Mouse (Mus musculus) intestine, embryonic 16.5 days (tissue): ENCODE measurements around the gene Dok5. TPM values are rescaled to one million over a fixed set of nuclear protein-coding genes. Genes with fewer than 3 reads are reported as not detected.
A peak's percentile ranks its signal among the peaks of the same experiment; 100 is the strongest.

ENCODE experiments used
- ATAC-seq: fragments of 200-750 bp; cut with Nextera tagmentation; 2 replicates; pipeline ENCODE4 v1.8.0; 2017; ENCODE audit warnings: moderate TSS enrichment, moderate library complexity
- H3K27ac ChIP-seq: fragments of 300-500 bp; sonication (generic); 2 replicates; pipeline ENCODE4 v1.5.1; 2014; ENCODE audit warnings: mild to moderate bottlenecking, low read length
- H3K27me3 ChIP-seq: fragments of 300-500 bp; sonication (generic); replicated peaks from 2 replicates; pipeline ENCODE4 v1.6.1; 2014; ENCODE audit warnings: low read length, control low read depth, mixed read lengths; ENCODE audit not compliant: control insufficient read depth, insufficient read depth
- H3K36me3 ChIP-seq: fragments of 300-500 bp; sonication (generic); 2 replicates; pipeline ENCODE4 v1.6.1; 2014; ENCODE audit warnings: low read length, control low read depth; ENCODE audit not compliant: control insufficient read depth, insufficient read depth
- H3K4me1 ChIP-seq: fragments of 300-500 bp; sonication (generic); 2 replicates; pipeline ENCODE4 v1.6.1; 2014; ENCODE audit warnings: low read length, control low read depth, mixed read lengths; ENCODE audit not compliant: control insufficient read depth, insufficient read depth
- H3K4me2 ChIP-seq: fragments of 300-500 bp; sonication (generic); 2 replicates; pipeline ENCODE4 v1.6.1; 2014; ENCODE audit warnings: low read depth, low read length, control low read depth
- H3K4me3 ChIP-seq: fragments of 300-500 bp; sonication (generic); 2 replicates; pipeline ENCODE4 v1.5.1; 2014; ENCODE audit warnings: mild to moderate bottlenecking, low read length
- H3K9ac ChIP-seq: fragments of 300-500 bp; sonication (generic); 2 replicates; pipeline ENCODE4 v1.6.1; 2014; ENCODE audit warnings: low read depth, low read length
- H3K9me3 ChIP-seq: fragments of 300-500 bp; sonication (generic); 2 replicates; pipeline ENCODE4 v1.6.1; 2016; ENCODE audit warnings: low read length, control low read depth; ENCODE audit not compliant: control insufficient read depth
- WGBS: fragments of 180-500 bp; shearing (Covaris S2); extraction: QIAGEN DNeasy Blood & Tissue Kit; methylation state at CpG from one replicate; pipeline ENCODE4 v1.1.7; 2014; 5-methylcytosine and 5-hydroxymethylcytosine counted together
- polyA plus RNA-seq: library from polyadenylated mRNA; unstranded; fragments of >200 nt; fragmentation: Nextera tagmentation; extraction: Ambion mirVana; gene quantifications from 2 replicates; pipeline ENCODE4 v1.2.1, GENCODE M21; 2015

Gene Dok5
- polyA plus RNA-seq, 1 experiment from 2014 or later = 1.8 TPM

DNA sequence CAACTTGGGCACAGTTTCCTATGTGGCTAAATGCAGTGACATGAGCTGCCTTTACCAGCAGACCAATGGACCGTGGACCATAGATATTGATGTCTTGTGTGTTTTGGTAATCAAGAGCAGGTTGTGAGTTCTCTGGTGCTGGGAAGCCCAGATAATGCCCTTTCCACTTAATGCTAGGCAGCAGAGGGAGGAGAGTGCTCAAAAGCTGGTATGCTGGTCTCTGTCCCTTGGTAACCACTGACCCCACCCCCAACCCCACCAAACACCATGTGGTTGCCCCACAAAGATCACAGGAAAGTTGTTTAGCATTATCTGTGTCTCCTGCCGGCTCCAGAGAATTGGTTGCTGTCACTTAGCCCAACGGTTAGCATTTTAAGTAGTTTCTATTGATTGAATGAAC lies 127.0 kb downstream of the Dok5 start:
- Histone ChIP-seq H3K27me3 (no peaks in the 10 kb centered on the region), H3K27ac (no peak overlapping the region), H3K36me3 (no peaks in the 10 kb centered on the region), H3K4me3 (no peak overlapping the region), H3K4me1 (no peaks in the 10 kb centered on the region), H3K4me2 (no peak overlapping the region), H3K9me3 (no peaks in the 10 kb centered on the region), H3K9ac (no peak overlapping the region)
- WGBS = 38% methylated on average over 3 of the region's 3 CpGs
- ATAC-seq = no peak

DNA sequence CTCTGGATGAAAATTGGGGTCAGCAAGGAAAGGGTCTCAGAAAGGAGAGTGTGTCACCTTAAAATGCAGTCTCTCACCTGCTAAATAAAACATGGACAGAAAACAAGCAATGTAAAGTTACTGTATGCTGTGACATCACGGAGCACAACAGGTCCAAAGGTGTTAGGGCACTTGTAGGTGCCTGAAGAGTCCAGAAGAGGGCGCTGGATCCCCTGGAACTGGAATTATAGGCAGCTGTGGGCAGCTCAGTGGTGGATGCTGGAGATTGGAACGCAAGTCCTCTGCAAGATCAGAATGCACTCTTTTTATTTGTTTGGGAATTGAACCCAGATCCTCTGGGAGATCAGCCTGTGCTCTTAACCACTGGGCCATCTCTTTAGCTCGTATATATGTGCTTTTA lies 129.0 kb downstream of the Dok5 start:
- no peak for ATAC-seq
- H3K4me2 ChIP-seq = no peak overlapping the region
- no peak overlapping the region for H3K27ac ChIP-seq
- WGBS = 56% methylated on average over 4 of the region's 4 CpGs
- H3K27me3 ChIP-seq = no peaks in the 10 kb centered on the region
- H3K36me3 ChIP-seq = no peaks in the 10 kb centered on the region
- H3K4me3 ChIP-seq = no peak overlapping the region
- H3K9ac ChIP-seq = no peak overlapping the region
- no peaks in the 10 kb centered on the region for H3K9me3 ChIP-seq
- H3K4me1 ChIP-seq = no peaks in the 10 kb centered on the region

DNA sequence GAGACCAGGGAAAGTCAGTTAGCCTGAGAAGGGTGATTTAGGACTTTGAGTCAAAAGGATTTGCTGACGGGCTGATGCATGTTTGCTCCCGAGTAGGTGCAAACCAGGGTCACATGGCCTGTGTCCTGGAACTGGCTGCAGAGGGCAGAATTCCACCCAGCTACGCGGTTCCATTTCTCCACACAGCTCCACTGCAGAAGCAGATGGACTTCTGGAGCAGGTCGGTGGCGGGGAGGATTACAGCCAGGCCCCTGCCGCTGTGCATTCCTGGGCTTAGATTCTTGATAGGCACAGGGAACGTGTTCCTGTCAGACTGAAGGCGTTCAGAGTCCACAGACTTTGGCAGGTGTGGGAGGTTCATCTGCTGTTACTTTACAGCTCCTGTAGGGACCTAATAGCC lies 131.2 kb downstream of the Dok5 start:
- no peak overlapping the region for H3K4me2 ChIP-seq
- H3K27me3 ChIP-seq = no peaks in the 10 kb centered on the region
- H3K4me3 ChIP-seq = no peak overlapping the region
- no peaks in the 10 kb centered on the region for H3K4me1 ChIP-seq
- no peaks in the 10 kb centered on the region for H3K36me3 ChIP-seq
- 50% methylated on average over 9 of the region's 9 CpGs for WGBS
- H3K9ac ChIP-seq = no peak overlapping the region
- H3K27ac ChIP-seq = no peak overlapping the region
- ATAC-seq = peak; percentile 55
- H3K9me3 ChIP-seq = no peaks in the 10 kb centered on the region

- 92% methylated on average over 10 of the region's 10 CpGs for WGBS
- Histone ChIP-seq H3K4me3 (no peak overlapping the region), H3K36me3 (no peaks in the 10 kb centered on the region), H3K9ac (no peak overlapping the region), H3K27me3 (no peaks in the 10 kb centered on the region), H3K27ac (no peak overlapping the region), H3K4me2 (no peak overlapping the region), H3K4me1 (no peaks in the 10 kb centered on the region), H3K9me3 (no peaks in the 10 kb centered on the region)
- ATAC-seq = no peak
These were observed 131.6 kb downstream of the Dok5 start for GRCm38 (mm10) chr2:170863201-170863600.

DNA sequence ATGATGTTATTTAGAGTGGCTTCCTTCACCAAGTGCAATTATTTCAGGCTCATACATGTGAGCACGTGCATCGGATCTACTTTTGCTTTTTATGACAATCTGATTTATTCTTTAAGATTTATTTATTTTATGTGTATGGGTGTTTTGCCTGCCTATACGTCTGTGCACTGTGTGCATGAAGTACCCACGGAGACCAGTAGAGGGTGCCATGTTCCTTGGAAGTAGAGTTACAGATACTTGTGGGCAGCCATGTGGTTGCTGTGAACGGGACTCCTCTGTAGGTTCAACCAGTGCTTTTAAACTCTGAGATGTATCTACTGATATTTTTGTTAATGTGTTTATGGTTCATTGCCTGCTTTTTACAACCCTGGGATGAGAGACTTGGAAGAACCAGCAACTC lies 132.4 kb downstream of the Dok5 start:
- H3K27me3 ChIP-seq = no peaks in the 10 kb centered on the region
- no peak for ATAC-seq
- no peak overlapping the region for H3K4me2 ChIP-seq
- H3K4me3 ChIP-seq = no peak overlapping the region
- no peak overlapping the region for H3K27ac ChIP-seq
- 83% methylated on average over 5 of the region's 5 CpGs for WGBS
- H3K4me1 ChIP-seq = no peaks in the 10 kb centered on the region
- H3K36me3 ChIP-seq = no peaks in the 10 kb centered on the region
- no peak overlapping the region for H3K9ac ChIP-seq
- H3K9me3 ChIP-seq = no peaks in the 10 kb centered on the region

DNA sequence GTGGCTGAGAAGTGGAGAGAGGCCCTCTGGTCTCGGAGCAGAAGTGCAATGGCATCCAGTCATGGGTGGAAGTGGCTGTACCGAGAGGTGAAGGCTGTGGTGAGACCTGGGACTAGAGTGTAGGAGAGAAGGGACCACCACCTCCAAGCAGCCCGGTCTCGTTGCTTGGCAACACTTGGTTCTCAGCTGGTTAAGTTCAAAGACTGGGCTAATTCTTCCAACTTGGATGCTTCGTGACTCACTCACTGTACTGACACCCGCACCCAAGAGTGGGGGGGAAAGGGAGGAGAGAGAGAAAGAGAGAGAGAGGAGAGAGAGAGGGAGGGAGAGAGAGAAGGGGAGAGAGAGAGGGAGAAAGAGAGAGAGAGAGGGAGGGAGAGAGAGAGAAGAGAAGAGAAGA lies 133.2 kb downstream of the Dok5 start:
- Histone ChIP-seq H3K27me3 (no peaks in the 10 kb centered on the region), H3K4me1 (no peaks in the 10 kb centered on the region), H3K4me2 (no peak overlapping the region), H3K4me3 (no peak overlapping the region), H3K36me3 (no peaks in the 10 kb centered on the region), H3K9ac (no peak overlapping the region), H3K9me3 (no peaks in the 10 kb centered on the region), H3K27ac (no peak overlapping the region)
- no peak for ATAC-seq
- WGBS = 82% methylated on average over 6 of the region's 6 CpGs

DNA sequence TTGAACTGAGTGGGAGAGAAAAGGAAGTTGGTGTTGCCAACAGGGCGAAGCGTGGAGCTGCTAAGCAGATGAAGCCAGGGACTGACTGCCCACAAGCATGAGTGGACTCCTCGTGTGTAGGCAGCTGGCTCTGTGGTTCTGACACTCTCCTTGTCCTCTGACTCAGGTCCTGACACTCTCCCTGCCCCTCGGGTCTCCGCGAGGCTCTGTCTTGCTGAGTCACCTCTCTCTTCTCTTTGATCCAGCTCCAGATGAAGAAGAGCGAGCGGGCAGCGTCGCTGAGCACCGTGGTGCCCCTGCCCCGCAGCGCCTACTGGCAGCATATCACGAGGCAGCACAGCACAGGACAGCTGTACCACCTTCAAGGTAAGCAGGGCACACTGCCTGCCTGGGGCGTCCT lies 139.0 kb downstream of the Dok5 start:
- 86% methylated on average over 15 of the region's 15 CpGs for WGBS
- no peak for ATAC-seq

DNA sequence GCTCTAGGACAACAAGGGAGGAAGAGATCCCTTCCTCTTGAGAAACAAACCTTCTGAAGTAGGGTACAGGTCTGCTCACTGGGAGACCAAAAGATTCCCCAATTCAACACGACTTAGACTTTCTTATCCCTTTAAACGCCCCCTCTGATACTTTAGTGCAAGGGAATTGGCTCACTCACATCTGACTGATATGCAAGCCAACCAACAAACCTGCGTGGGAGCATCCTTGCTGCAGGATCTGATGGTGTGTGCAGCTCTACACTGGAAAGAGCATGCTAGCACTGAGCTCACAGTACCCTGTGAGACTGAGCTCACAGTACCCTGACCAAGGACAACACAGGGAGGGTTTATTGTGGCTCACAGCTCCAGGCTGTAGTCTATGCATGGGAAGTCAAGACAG lies 139.9 kb downstream of the Dok5 start:
- Histone ChIP-seq H3K9me3 (no peaks in the 10 kb centered on the region), H3K4me3 (no peak overlapping the region), H3K4me1 (no peaks in the 10 kb centered on the region), H3K4me2 (no peak overlapping the region), H3K27ac (no peak overlapping the region), H3K9ac (no peak overlapping the region), H3K36me3 (no peaks in the 10 kb centered on the region), H3K27me3 (no peaks in the 10 kb centered on the region)
- 85% methylated on average over 3 of the region's 3 CpGs for WGBS
- ATAC-seq = no peak

More for the DNA sequence above, 139.0 kb downstream of the Dok5 start:
- H3K27ac ChIP-seq = no peak overlapping the region
- H3K9ac ChIP-seq = no peak overlapping the region
- no peak overlapping the region for H3K4me2 ChIP-seq
- H3K4me1 ChIP-seq = no peaks in the 10 kb centered on the region
- no peaks in the 10 kb centered on the region for H3K36me3 ChIP-seq
- no peak overlapping the region for H3K4me3 ChIP-seq
- no peaks in the 10 kb centered on the region for H3K27me3 ChIP-seq
- H3K9me3 ChIP-seq = no peaks in the 10 kb centered on the region

DNA sequence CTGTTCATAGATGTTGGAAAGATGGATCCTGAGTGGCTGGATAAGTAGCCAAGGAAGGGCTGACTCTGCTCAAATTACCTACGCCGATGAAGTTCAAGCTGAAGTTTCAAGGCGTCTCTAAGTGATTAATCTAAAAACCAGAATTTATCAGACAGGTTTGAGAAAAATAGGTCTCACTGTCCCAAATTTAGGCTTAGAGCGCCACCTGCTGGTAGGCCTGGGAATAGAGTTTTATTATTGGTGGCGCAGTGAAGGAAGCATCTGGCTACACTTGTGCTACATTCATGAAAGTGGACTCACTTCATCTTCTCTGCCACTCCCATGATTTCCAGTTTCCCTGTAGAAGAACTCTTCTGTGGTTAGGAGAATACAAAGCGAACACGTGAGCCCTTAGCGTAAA lies 141.8 kb downstream of the Dok5 start:
- no peak for ATAC-seq
- Histone ChIP-seq H3K4me2 (no peak overlapping the region), H3K9me3 (no peaks in the 10 kb centered on the region), H3K4me3 (no peak overlapping the region), H3K27ac (no peak overlapping the region), H3K36me3 (no peaks in the 10 kb centered on the region), H3K9ac (no peak overlapping the region), H3K4me1 (no peaks in the 10 kb centered on the region), H3K27me3 (0 out of 2 replicates have a peak, but pooled peaks cover 3% of the 10 kb centered on the region)
- whole genome bisulfite sequencing = 14% methylated on average over 8 of the region's 8 CpGs

GRCm38 (mm10) chr2:170877515-170877914 lies 145.9 kb downstream of the Dok5 start:
- H3K4me1 ChIP-seq = no peaks in the 10 kb centered on the region
- peaks cover 3% of the 10 kb centered on the region; the same call in 1 of the 2 replicates for H3K27me3 ChIP-seq
- H3K36me3 ChIP-seq = no peaks in the 10 kb centered on the region
- H3K4me3 ChIP-seq = no peak overlapping the region
- no peak overlapping the region for H3K9ac ChIP-seq
- H3K27ac ChIP-seq = no peak overlapping the region
- WGBS = 2% methylated on average over 4 of the region's 4 CpGs
- peak; percentile 92 for ATAC-seq
- H3K9me3 ChIP-seq = no peaks in the 10 kb centered on the region
- no peak overlapping the region for H3K4me2 ChIP-seq
